Mouse (Mus musculus): ENCODE results near the gene Pkp1. TPM values are rescaled to one million over a fixed set of nuclear protein-coding genes. Genes with fewer than 3 reads are reported as not detected.

The Pkp1 gene
- polyA plus RNA-seq, 1 experiment from 2014 or later = 0.03 TPM

DNA sequence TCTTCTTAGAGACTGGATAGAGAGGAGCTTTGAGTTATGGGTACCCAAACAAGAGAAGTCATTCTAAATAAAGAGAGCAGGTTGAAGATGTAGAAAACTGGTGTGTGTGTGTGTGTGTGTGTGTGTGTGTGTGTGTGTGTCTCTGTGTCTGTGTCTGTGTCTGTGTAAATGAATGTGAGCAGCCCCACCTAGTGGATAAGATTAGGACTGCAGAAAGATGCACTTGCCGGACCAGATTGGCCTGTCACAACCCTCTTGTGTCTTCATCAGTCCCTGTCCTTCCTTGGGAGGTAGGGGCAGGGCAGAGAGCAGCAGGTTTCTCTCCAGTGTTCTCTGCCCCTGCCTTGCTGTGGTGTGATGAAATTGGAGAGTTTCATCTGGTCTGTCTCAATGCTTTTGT is 90.1 kb downstream of the Pkp1 start:
- peak; percentile 85 for TF ChIP-seq CTCF (IDR thresholded peaks at IDR 0.05; ENCODE audit: low read depth)
- Histone ChIP-seq H3K27me3 (replicated peaks; ENCODE audit: control insufficient read depth, insufficient read depth, low read length) (no peaks in the 10 kb centered on the region), H3K9ac (ENCODE audit: low read depth, low read length) (no peak overlapping the region), H3K4me2 (replicated peaks; ENCODE audit: low read depth) (no peak overlapping the region), H3K4me1 (replicated peaks; ENCODE audit: control insufficient read depth, insufficient read depth, low read length) (no peaks in the 10 kb centered on the region), H3K27ac (ENCODE audit: low read depth, low read length) (no peak overlapping the region), H3K4me3 (ENCODE audit: low read depth, low read length) (no peak overlapping the region), H3K36me3 (ENCODE audit: control insufficient read depth, insufficient read depth) (peaks cover 80% of the 10 kb centered on the region), H3K9me3 (ENCODE audit: control insufficient read depth) (no peaks in the 10 kb centered on the region)
- ATAC-seq = peak; percentile 7; the same call in 1 of the 2 replicates
- 8% methylated on average over 1 of the region's 1 CpGs for WGBS

DNA sequence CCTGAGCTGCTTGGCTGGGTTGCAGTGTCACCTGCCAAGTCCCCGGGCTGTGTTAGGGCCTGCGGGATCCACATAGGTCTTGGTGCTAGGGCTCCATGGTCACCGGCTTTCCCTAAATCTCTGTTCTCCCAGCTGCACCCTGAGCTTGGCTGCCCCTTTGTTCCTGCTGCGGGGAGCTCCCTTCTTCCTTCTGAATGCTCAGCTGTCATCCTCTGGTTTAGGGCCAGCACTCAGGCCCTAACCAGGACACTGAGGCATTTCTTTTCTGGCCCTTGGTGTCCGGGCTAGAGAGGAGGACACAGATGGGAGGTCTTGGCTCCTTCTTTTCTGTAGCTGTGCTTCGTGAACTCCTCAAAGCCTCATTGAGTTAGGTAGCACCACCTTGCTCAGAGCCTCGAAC is 97.2 kb downstream of the Pkp1 start:
- H3K27ac ChIP-seq (ENCODE audit: low read depth, low read length) = peak overlapping the region; percentile 95
- H3K4me3 ChIP-seq (ENCODE audit: low read depth, low read length) = peak overlapping the region; percentile 65
- H3K9me3 ChIP-seq (ENCODE audit: control insufficient read depth) = no peaks in the 10 kb centered on the region
- no peak for ATAC-seq
- H3K9ac ChIP-seq (ENCODE audit: low read depth, low read length) = peak overlapping the region; percentile 55
- H3K4me1 ChIP-seq (replicated peaks; ENCODE audit: control insufficient read depth, insufficient read depth, low read length) = peaks cover 5% of the 10 kb centered on the region; the same call in 1 of the 2 replicates
- H3K36me3 ChIP-seq (ENCODE audit: control insufficient read depth, insufficient read depth) = peaks cover 13% of the 10 kb centered on the region; the same call in 1 of the 2 replicates
- TF ChIP-seq CTCF (IDR thresholded peaks at IDR 0.05; ENCODE audit: low read depth) = no peak
- WGBS = 47% methylated on average over 7 of the region's 7 CpGs
- no peaks in the 10 kb centered on the region for H3K27me3 ChIP-seq (replicated peaks; ENCODE audit: control insufficient read depth, insufficient read depth, low read length)
- H3K4me2 ChIP-seq (replicated peaks; ENCODE audit: low read depth) = peak overlapping the region; percentile 80

Other genes starting within 250 kb of the Pkp1 start
- 284 and 285 TPM in 2 replicates for gene Csrp1, start 199.1 kb downstream of the Pkp1 start, polyA plus RNA-seq (2015; fragmentation: Nextera tagmentation; extraction: Ambion mirVana)
- 22.0 and 22.5 TPM in 2 replicates for gene Phlda3, start 153.1 kb downstream of the Pkp1 start, polyA plus RNA-seq (2015; fragmentation: Nextera tagmentation; extraction: Ambion mirVana)
- gene Tnni1, start 139.8 kb downstream of the Pkp1 start, polyA plus RNA-seq (2015; fragmentation: Nextera tagmentation; extraction: Ambion mirVana) = 3.1 and 4.1 TPM in 2 replicates
- gene Lad1, start 100.6 kb downstream of the Pkp1 start, polyA plus RNA-seq (2015; fragmentation: Nextera tagmentation; extraction: Ambion mirVana) = 208 and 224 TPM in 2 replicates
- 56.8 and 73.9 TPM in 2 replicates for gene Tnnt2, start 82.9 kb downstream of the Pkp1 start, polyA plus RNA-seq (2015; fragmentation: Nextera tagmentation; extraction: Ambion mirVana)
- 0.03 and 0.09 TPM in 2 replicates for gene Igfn1, start 87.1 kb upstream of the Pkp1 start, polyA plus RNA-seq (2015; fragmentation: Nextera tagmentation; extraction: Ambion mirVana)
- gene Tmem9, start 88.9 kb upstream of the Pkp1 start, polyA plus RNA-seq (2015; fragmentation: Nextera tagmentation; extraction: Ambion mirVana) = 212 and 237 TPM in 2 replicates
- not detected in 2 replicates for gene Ascl5, start 131.6 kb upstream of the Pkp1 start, polyA plus RNA-seq (2015; fragmentation: Nextera tagmentation; extraction: Ambion mirVana)
- gene Cacna1s, start 133.5 kb upstream of the Pkp1 start, polyA plus RNA-seq (2015; fragmentation: Nextera tagmentation; extraction: Ambion mirVana) = 0.08 and 0.22 TPM in 2 replicates
- 5.5 and 6.4 TPM in 2 replicates for gene Kif21b, start 212.2 kb upstream of the Pkp1 start, polyA plus RNA-seq (2015; fragmentation: Nextera tagmentation; extraction: Ambion mirVana)